Mouse (Mus musculus) spleen, embryonic (tissue): ENCODE data around the gene Klhl32.
"Not testable (repeated sequence)": the region's sequence is repeated elsewhere in the genome, so short reads cannot be mapped to it uniquely, and the experiment has no call there.

Source experiments
- CTCF ChIA-PET: fragments of 350-600 bp; sonication (Branson Sonifier 250); formaldehyde crosslinking; loops from one replicate; lab custom pipeline; 2022; lab: Charles Lee

Klhl32 gene

DNA sequence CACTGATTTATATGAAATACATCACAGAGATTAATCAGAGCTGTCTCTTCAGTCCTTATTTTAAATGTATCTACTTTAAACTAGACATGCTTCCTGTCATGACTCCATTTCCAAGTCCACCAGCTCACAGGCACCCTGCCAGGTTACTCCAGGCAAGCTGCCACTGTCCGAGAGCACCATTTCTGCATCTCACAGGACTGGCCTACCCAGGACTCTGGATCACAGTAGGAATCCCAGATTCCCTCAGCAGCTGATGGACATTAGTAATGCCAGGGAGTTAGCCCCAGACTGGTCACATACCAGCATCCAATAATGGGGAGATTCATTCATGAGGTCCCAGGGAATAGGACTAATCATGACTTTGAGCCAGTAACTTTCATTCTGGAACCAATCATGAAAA is 54.7 kb downstream of the Klhl32 start:
- CTCF ChIA-PET, result no interaction called here

DNA sequence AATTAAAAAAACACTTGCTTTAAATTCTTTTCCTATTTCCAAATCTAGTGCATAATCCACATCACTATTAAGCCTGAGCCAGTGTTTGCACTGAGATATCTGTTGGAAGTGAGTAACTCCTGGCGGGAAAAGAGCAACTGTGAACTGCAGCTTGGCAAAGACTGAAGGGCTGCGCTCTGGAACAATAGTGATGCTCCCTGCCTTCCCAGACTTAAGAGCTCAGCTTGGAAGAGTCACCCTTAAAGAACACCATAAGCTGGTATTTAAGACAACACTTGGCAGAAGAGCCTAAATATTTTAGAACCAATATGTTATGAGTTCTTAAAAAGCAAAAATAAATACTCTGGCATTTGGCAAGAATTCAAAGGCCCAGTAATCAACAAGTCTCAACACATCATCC is 55.7 kb downstream of the Klhl32 start:
- CTCF ChIA-PET, result no interaction called here

DNA sequence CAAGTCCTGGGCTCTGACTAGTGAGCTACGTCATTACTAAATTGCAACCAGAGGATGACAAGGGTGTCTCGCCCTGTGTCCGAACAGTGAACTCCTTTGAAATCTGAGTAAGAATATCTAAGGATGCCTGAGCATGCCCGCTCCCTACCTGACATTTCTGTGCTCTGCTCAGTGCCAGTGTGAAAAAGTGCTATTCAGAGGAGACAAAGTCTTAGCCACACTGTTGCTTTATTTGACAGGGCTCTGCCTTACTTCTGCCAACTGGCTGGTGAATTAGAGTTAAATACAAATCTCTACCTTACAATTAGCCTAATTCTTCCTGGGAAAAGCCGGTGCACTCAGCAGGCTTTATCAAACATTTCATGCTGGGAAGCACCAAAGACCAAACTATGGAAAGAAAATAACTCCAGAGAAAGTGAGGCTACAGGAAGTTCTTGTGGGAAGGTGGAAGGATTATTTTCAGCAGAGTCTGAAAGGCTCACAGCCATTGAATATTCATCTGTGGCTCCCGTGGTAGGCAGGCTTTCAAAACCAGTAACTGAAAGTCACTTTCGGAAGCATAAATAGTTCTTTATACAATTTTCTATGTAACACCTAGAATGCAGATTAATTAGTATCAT is 57.1 kb downstream of the Klhl32 start:
- CTCF ChIA-PET, result no interaction called here

DNA sequence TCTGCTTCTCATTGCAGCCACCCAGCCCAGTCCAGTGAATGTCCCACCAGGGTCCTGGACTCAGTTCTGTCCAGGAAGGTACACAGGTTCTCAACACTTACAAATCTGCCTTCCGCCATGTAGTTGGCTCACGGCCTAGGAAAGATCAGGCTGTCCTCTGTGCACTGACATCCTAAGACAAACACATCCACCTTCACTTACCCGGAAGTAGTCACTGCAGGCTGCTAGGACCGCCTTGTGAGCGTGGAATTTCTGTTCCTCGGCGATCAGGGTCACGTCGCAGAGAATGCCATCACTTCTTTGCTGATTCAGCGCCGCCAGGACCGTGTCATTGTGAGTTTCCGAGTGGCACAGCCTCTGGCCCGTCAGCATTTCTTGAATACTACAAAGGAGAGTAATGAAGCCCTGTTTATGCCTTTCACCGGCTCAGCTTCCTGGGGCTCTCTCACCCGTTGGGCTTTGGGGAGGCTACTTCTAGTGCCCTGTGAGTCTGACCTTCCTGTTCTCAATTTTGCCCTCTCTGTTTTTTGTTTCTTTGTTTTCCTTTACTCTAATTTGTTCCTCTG is 58.4 kb downstream of the Klhl32 start:
- CTCF ChIA-PET, result no interaction called here

DNA sequence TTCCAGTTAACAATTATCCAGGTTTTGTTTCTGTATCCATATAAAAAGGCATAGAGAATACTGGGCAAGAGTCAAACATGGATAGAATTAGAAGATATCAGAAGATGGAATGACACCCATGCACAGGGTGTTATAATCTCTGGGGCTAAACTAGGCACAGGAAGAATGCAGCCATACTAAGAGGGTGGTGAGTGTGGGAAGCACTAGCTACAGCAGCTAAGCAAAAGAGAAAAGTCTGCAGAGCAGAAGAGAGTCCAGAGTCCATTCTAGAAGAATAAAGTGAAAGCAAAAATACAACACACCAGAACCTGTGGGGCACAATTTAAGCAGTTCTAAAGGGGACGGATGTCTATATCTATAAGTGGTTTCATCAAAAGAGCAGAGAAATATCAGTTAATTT is 61.6 kb downstream of the Klhl32 start:
- CTCF ChIA-PET, result no interaction called here

DNA sequence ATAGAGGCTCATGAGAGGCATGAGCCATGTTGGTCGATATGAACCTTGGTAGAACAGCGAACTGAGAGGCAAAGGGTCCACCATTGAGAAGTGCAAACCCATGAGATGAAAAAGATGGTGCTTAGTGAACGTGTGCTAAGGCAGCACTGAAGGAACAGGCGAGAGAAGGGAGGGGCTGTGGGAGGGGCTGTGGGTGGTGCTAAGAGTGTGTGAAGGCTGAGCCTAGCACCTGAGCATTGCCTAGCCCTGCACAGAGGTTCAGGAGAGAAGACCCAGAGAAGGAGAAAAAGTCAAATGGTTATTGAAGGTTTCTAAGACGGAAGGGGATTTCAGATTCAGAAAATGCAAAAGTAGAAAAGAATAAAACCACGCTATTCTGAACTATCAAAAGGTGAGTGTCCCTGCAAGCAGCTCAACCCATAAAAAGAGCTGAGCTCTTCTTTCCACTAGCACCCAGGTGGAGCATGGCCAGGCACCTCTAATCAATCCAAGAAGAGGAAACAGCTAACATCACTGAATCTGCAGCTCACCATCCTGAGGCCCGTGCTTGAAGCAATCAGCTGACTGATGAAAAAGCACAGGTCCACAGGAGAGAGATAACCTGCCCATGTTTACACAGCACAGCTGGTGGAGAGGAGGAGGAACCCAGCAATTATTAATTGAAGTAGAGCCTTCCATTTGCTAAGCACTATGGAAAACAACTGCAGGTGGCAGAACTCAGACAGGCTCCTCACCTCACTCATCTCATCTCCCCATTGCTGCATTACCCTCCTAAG is 65.0 kb downstream of the Klhl32 start:
- CTCF ChIA-PET, result no interaction called here

DNA sequence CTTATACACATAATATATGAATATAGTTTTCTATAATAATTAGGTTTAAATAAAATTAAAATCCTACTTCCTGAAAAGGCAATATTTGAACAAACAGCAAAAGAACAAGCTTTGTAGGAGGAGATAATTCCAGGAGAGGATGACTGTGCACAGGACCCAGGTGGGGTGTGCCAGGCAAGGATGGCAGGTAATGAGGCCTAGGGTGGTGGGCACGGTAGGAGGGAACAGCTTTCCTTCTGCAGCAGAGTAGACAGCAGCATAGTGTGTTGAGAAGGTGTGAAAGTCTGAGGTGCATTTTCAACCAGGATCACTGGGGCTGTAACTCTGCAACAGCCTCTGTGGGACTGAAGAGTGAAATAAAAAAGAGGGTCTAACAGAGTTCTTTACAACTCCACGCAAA is 85.0 kb downstream of the Klhl32 start:
- CTCF ChIA-PET, result no interaction called here

DNA sequence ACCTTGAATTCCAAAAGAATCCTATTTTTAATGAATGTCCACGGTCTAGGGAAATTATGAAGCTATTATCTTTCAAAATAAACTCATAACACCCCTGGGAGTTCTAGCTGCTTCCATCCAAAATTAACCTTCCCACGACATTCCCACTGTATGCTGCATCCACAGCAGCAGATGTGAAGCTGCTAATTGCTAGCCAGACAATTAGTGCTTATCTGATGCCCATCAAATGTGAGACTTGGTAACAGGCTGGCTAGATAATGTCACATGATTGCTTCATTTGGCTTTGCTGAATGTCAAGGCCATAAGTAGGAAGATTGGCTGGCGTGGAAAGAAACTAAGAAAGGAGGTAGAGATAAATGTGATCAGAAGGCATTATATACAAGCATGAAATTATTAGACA is 85.5 kb downstream of the Klhl32 start:
- CTCF ChIA-PET, result no interaction called here

DNA sequence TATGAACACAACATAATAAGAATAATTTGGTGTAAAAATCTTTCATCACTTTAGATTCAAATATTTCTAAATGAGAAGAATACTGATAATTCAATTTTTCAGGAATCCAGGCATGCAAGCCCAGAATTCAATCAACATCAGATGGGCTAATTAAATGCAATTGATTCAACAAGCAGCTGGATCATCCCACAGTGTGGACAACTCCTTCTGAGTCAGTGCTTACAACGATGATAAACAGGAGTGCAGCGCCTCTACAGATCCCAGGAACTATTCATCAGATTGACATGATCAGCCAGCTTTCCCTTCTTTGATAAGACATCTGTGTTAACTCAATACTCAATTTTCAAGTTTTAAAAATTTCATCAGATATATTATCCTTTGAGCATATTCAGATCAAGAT is 86.4 kb downstream of the Klhl32 start:
- CTCF ChIA-PET, result no interaction called here

DNA sequence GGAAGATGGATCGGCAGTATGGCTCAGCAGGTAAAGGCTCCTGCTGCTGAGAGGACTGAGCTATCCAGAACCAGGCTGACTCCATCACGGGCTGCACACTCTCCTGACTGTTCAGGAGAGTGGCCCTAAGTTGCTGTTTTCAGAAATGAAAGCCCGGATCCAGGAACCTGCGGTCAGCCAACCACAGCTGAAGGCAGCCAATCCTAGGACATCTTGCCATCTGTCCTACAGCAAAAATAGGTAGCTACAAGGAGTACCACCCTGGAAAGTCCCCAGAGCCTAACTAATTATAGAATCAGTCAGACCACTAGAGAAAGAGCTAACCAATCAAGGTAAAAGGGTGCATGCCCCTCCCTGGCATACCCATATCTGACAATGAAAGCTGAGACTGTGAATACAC is 87.5 kb downstream of the Klhl32 start:
- CTCF ChIA-PET, result no interaction called here

DNA sequence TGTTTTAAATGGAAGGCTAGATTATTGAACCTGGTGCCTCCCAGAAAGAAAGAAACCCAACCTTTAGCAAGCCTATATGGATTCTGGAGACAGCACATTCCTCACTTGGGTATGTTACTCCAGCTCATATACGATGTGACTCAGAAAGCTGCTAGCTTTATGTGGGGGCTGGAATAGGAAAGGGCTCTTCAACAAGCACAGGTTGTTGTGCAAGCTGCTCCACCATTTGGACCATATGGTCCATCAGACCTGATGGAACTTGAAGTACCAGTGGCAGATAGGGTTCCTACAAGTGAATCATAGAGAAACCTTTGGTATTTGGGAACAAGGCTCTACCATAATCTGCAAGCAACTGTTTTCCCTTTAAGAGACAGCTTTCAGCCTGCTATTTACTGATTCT is 92.0 kb downstream of the Klhl32 start:
- CTCF ChIA-PET, result no interaction called here

DNA sequence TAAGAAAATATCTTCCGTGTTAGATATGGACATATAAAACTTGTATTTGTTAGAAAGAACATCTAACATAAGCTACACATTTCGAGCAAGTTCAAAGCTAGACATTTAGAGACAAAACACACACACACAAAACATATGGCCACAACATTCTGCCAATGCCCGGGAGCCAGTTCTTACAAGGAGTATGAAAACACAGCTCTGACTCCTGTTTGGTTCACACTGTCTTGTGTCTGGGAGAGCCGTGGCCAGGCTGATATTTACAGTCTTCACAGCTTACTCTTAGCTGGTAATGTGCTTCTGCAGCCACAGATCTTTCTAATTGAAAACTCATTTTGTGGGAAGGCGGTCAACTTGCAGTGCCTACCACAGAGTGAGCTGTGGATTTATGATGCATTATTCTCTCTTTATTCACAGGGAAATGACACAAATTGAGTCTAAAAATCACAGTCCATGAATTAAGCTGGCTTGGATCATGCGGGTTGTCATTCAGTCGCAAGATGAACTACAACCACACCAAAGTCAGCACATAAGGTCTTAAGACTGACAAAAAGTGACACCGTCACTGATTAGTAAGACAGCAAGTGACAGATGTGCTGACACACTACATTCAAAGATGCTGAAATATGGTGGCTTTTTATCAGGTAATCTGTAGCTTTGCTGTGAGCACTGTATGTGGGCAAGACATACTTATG is 98.3 kb downstream of the Klhl32 start:
- CTCF ChIA-PET, result interaction anchor here (0.6 kb wide), 1 partner anchor 492 kb away, joined by 4 read pairs; no protein-coding TSS in a partner anchor

DNA sequence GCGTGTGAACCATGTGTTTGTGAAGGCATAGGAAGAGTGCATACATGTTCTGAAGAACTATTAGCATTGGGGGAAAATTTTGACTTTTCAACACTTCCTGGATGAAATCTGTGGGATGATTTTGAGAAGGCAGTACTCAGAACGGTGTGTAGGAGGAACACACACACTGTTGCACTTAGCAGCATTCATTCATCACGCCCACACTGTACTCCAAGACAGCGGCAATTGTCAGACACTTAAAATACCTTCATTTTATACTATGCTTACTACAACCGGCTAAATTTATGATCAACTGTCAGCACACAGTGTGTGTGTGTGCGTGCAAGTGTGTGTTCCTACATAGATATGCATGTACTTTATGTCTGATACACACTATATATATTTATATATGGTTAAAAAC is 113.8 kb downstream of the Klhl32 start:
- CTCF ChIA-PET, result no interaction called here

DNA sequence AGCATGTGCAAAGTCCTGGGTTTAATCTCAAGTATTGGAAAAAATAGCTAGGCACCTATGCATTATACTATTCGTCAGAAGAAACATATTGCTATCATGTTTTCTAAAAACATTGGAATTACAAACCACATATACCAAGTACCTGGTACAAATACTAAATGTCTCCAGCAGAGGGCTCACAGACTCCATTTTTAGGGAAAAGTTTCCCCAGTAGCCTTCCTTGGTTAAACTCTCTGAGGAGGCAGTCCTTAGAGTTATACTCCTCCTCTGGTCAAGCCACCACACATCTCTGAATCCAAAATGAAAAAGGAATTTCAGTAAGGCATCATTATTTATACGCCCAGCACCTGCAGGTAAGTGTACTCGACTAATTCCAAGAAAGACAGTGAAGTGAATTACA is 130.1 kb downstream of the Klhl32 start:
- CTCF ChIA-PET, result no interaction called here

DNA sequence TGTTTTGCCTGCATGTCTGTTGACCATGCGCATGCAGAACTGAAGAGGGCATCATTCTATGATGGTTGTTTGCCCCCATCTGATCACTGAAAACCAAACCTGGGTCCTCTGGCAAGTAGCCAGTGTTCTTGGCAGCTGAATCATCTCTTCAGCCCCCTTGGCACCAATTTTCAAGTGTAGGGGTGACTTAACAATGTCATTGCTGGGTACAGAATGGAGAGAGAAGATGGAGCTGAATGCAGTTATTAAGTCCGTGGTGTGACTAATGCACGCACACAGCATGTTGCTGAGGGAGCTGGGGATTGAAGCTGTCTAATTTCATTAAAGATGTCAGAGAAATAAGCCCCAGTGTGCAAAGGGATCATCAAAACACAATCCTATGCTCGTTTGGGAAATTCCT is 135.4 kb downstream of the Klhl32 start:
- CTCF ChIA-PET, result no interaction called here

DNA sequence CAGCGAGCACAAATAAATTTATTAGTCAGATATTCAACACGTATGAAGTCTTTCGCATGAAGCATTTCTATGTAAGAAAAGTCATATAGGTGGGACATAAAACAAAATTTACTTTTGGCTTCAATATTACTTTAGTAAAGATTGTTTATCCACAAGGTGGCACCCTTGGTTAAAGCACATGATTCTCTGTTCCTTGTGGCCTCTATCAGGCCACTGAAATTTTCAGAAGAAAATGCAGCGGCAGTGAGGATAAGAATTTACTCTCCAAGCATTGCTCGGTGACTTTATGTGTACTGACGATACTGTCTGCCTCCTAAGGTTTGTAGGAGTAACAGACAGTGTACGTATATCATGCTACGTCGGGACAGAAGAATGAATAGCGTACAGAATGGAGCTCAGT is 136.6 kb downstream of the Klhl32 start:
- CTCF ChIA-PET, result no interaction called here

DNA sequence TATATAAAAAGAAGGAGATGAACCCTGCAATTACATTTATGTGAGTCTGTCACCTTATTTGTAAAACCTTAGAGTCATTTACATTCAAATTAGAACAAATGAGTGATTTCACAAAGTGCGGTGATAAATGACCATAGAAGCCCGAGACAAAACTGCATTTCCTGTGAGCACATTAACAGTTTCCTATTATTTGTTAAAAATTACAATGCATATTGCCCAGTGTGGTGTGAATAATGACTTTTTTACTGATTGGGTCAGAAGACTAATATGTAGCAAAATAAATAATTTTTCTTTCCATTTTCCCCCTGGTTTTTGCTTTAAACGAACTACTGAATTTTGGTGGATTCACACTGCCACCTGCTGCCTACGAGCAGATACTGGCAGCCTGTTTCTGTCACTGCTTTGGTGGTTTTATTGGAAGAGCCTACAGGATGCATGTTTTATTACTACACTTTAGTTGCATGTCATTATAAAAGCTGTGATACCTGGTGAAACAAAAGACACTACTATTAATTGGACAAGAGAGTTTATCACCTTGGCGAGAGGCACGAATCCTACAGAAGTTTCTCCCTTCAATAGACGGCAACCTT is 152.3 kb downstream of the Klhl32 start:
- CTCF ChIA-PET, result no interaction called here

DNA sequence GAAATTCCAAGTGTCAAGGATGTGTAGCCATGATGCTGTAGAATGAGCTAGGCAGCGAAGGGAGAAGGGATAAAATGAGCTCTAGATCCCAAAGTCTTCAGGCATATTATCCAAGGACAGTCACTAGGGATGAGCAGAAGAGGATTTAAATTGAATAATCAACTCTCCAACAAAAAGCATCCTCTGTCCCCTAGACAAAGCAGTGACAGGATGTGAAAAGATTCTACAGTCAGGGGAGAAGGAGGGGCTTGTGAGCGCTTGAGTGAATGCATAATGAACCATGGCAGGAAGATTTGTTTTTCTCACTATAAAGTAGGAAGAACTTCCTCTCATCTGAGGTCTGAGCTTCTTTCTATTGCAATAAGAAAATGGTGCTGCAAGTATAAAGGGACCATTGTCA is 170.8 kb downstream of the Klhl32 start:
- CTCF ChIA-PET, result no interaction called here

DNA sequence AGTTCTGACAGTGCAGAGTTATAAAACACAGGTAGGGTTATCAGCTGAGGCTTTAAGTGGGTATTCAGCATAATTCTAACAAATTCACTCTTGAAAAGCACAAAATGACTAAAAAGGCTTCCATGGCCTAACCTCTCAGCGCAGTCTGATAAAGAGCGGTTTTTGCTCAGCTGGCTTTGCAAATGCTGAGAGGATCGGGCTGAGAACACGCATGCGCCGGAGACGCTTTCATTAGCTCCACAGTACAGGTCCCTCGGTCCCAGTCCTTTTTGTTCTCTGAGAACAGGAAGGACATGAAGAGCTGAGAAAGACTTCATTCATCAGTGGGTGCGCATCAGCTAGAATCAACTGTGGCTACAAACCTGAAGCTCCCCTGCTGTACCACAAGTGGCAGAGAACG is 180.9 kb downstream of the Klhl32 start:
- CTCF ChIA-PET, result no interaction called here

DNA sequence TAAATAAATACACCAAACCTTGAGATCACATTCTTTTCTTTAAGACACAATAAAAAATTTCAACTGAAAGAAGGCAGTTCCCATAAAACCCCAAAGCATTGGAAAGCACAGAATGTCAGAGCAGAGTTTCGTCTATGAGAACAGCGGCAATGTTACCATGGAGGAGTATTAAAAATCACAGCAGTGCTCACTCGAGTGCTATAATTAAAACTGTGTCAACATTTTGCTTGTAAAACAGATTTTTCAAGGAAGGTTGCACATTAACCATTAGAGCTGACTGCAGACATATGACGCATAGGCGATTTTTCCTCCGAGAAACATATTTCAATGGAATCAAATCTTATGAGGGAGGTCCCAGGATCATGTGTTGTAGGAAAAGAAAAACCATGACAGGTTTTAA is 191.7 kb downstream of the Klhl32 start:
- CTCF ChIA-PET, result no interaction called here

DNA sequence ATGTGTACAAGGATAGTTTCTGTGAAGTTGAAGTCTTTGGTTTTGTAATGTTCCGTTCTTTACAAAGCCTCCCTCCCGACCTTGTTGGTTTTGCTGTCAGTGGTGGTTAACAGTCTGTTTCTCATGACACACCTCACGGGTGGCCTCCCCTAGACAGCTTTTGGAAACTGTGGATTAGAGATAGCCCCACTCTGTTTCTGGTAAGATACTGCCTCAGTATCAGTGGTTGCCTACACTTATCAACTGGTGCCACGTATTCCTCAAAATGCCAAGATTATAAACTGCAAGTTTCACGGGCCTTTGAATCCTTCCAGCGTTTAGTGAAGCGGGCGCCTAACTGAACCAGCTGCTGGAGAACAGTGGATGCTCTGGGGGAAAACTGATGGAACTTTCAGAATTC is 206.2 kb downstream of the Klhl32 start:
- CTCF ChIA-PET, result not testable (repeated sequence)

DNA sequence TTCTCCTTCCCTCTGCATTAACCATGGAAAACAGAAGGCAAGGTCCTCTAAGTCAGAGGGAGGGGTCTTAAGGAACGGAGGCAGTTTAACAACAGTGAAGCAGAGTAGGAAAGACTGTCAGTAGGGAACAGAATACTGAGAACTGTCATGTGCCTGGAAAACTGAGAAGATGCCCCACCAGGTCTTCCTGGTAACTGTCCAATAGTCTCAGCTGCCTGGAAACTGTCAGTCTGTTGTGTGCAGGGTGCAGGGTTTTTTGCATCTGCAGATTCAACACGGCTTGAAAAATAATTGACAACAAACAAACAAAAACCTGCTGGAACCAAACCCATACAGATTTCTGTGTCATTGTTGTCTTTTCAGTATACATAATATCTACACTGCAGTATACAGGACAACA is 208.6 kb downstream of the Klhl32 start:
- CTCF ChIA-PET, result no interaction called here
